Mouse (Mus musculus) gastrocnemius, postnatal 10 days (tissue): Measurements from ENCODE around the gene Nt5c3b. TPM values are rescaled to one million over a fixed set of nuclear protein-coding genes. Genes with fewer than 3 reads are reported as not detected.

Experiments
- DNase-seq: peaks from one replicate; pipeline ENCODE4 v3.0.0; 2021; ENCODE audit warnings: mixed read lengths
- total RNA-seq, 2 experiments: library from RNA; stranded (reverse); gene quantifications; 2 replicates each; pipeline ENCODE4 v1.2.3; 2021

The Nt5c3b gene
- total RNA-seq, 2 experiments from 2014 or later = 19.3 to 24.4 TPM

DNA sequence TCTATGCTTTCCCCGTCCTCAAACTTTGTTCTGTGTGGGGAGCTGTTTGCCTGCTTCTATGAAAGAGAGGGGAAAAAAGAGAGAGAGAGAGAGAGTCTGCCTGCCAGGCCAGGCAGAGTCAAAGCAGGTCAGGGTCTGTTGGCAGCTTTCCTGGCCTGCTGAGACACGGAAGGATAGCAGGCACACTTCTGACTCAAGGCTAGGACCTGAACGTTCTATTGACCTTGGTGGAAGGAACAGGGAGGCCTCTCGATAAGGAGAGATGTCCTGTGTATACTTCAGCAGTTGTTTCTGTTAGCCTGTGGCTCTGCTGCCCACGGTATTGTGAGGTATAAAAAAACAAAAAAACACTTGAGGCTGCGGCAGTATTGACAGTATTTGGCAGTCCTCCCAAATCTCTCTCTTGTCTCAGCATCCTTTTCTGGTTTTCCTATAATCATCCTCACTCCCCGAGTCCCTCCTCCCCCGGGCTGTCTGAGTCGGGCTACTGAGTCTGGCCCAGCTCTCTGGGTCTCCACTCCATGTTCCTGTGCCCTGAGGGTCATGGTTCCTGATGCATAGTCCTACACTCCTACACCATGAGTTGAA, 12.9 kb downstream of the Nt5c3b start:
- DNase-seq = no peak

DNA sequence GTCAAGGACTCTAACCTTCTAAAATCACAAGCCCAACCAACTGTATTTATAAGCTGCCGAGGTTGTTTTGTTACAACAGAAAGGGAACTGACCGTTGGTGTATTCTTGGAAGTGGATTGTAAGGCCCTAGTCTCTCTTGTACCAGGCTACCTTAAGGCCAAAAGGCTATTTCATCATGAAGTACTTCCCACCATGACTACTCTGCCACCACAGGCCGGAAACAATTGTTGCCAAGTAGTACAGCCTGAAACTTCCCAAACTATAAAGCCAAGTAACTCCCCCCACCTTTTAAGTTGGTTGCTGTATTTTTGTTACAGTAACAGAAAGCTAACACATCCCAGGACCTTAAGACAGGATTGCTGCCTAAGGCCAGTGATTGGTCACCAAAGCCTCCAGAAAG, 14.8 kb downstream of the Nt5c3b start:
- DNase-seq = no peak

DNA sequence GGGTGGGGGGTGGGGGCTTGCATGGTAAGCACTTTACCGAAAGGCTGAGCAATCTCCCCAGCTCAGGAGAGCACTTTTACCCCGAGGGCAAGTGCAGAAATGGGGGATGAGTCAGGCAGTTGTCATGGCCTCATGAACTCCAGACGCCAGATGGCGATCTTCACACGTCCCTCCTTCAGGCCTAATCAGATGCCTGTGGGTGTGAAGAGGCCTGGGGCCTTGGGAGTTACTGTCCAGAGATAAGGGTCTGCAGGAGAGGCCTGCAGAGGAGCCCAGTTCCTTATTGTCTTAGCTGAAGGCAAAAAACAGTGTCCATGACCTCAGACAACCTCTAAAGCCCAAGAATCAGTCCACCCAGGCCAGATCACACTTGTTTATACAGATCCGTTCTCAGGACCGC, 15.8 kb downstream of the Nt5c3b start:
- DNase-seq = peak; percentile 75

DNA sequence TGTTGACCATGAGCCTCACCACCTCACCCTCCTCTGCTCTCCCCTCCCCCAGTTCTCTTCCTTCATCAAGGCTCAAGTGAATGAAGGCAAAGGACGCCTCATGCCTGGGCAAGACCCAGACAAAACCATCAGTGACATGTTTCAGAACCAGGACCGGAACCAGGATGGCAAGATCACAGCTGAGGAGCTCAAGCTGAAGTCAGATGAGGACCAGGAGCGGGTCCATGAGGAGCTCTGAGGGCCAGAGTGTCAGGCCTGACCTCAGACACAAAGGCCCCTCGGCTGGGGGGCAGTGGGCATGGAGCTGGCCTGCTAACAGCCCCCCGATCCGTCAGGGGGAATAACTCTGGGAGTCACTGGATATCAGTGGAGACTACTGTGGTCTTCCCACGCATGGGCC, 17.8 kb downstream of the Nt5c3b start:
- DNase-seq = no peak

DNA sequence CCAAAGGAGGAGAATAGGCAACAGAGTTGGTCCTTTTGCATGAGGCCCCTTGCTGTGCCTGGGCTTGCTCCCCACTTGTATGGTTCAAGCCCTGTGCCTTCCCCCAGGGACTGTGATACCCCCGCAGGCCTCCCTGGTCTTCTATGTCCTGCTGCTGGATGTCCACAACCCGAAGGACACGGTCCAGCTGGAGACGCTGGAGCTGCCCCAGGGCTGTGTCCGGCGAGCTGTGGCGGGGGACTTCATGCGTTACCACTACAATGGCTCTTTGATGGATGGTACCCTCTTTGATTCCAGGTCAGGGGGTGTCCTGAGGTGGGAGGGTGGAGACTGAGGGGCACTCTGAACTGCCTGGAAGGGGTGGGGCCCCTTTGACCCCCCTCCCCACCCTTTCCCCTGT, 20.1 kb downstream of the Nt5c3b start:
- no peak for DNase-seq

DNA sequence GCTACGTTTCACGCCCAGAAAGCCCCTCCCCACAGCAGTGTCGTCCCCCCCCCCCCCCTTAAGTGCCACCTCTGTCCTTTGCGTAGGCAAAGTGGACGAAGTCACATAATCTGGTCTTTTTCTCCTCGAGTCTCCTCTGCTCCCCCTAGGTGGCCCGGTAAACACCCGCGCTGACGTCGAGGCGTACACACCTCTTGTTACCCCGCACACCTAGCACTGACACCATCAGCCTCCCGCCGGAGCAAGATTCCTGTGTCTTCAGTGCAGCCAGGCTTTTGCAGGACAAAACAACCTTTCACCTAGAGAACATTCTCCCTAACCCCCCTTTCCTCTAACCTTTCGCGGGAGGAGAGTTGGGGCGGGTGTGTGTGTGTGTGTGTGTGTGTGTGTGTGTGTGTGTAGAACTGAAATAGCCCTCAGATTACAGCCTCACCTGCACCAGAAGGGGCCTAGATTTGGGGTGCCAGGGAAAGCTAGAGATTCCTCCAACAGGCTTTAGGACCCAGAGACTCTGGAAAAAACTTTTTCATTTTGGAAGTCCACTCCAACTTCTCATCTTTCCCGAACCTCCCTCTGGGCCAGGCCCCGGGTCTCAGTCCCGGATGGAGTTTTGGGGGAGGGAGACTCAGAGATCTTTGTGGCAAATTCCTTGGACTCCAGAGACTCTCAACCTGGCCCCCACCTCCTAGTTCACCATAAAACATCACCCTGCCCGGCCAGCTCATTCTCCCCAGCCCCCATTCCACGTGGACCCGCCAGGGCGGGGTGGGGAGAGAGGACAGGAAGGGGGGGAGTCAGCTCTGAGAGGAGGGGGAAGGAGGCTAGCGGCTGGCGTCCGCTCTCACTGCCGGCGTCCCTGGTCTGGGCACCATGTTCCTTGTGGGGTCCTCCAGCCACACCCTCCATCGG, 26.4 kb downstream of the Nt5c3b start, which contains the start of gene Fkbp10:
TSS of gene Fkbp10 (plus strand) at position 784 of the 909 bp plus-strand sequence.
- peak; percentile 73 for DNase-seq

DNA sequence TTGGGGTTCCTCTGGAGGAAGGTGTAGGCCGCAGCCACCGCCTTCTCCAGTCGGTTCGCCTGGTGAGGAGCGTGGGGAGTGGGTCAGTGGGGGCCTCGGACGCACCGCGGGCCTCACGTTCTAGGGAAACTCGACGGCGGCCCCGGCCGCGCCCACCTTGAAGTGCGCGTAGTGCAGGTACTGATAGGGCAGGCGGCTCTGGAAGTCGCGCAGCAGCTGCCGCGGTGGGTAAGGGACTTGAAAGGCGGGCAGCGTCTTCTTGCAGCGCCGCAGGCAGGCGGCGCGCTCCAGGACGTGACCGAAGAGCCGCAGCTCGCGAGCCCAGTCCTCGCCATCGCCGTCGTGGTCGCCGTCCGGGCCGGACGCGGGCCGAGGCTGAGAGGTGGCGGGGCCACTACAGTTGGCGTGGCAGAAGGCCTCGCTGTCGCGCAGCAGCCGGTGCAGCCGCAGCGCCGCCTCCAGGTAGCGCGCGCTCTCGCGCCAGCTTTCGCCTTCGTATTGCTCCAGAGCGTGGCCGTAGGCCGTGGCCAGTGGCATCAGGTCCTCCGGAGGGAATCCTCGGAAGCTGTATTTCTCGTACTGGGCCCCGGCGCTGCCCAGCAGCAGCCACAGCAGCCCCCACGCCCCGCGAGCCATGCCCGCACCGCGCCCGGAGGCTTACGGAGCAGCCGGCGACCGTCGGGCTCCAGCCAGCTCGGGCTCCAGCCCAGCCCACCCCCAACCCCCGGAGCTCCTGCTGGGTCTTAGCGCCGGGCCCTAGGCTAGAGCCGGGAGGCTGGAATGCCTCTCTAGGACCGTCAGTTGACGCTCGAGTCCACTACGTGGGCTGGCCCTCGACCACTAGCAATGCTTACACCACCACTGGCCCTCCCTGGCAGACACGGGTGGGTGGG, 27.3 kb downstream of the Nt5c3b start, which contains the start of gene P3h4:
TSS of gene P3h4 (minus strand) at position 816 of the 893 bp plus-strand sequence.
- peak; percentile 83 for DNase-seq

DNA sequence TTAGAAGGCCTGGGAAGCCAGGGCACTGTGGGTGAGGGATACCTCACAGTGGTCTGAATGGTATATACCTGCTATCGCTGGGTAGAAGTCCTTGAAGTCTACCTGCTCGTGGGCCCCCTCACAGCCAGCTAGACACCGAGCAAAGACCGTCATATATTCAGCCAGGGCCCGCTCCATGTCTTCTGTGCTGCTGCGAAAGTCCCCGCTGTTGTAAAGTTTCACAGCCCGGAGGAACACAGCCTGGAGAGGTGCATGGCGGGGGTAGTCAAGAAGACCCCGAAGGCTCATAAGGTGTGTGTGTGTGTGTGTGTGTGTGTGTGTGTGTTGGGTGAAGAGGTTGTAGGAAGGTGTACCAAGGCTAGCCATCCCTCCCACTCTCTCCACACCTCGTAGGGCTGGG, 28.1 kb downstream of the Nt5c3b start:
- DNase-seq = no peak

DNA sequence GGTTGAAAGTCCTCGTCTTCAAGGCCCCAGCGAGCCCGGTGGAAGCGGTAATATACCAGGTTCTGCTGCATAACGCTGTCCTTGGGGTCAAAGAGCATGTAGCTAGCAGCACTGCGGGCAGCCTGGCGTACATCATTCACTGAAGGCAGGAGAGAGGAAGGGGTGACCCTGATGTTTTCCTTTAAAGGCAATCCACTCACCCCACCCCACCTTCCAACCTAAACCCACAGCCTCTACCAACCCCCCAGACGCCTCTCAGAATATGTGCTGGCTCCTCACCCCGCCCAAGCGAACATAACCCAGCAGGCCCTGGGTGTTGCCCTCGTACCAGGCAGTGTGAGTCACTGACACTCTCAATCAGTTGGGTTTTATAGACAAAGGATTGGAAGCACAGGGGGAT, 29.9 kb downstream of the Nt5c3b start:
- no peak for DNase-seq

DNA sequence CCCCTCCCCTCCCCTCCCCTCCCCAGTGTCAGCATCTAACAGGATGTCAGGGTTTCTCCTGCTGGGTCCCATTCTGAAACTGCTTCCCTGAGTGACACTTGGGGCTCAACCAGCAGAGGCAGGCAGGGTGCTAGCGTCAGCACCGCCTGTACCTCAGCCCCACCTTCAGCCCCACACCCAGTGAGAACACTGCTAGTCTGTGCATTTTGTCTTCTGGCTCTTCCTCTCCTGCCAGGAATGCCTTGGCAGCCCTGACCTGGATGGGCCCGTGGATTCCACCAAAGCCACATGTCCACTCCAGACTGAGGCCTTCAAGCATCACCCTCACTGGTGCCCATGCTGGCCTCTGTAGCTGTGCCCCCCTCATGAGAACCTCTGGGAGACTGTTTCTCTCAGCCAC, 31.9 kb downstream of the Nt5c3b start:
- no peak for DNase-seq

DNA sequence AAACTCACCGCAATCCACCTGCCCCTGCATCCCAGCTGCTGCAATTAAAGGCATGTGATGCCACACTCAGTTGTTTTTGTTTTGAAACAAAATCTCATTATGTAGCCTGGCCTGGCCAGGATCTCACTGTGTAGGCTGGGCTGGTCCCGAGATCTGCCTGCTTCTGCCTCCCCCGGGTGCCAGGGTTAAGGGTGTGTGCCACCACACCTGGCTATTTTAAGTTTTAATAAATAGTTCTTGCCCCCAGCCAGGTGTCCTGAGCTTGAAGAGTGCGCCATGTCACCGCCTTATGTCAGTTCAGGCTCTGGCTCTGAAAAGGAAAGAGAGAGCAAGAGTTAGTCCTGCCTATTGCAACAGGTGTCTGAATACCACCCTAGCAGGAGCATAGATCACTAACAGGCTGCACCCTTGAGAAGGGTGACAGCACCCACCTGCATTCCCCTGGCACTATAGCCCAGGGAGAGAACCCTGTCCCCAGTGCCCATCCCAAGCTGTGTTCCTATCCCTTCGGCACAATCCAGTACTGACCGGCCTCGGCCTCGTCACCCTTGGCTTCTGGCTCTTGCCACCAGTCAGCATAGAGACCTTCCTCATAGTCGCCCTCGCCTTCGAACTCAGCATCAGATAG, 32.7 kb downstream of the Nt5c3b start:
- DNase-seq = no peak

DNA sequence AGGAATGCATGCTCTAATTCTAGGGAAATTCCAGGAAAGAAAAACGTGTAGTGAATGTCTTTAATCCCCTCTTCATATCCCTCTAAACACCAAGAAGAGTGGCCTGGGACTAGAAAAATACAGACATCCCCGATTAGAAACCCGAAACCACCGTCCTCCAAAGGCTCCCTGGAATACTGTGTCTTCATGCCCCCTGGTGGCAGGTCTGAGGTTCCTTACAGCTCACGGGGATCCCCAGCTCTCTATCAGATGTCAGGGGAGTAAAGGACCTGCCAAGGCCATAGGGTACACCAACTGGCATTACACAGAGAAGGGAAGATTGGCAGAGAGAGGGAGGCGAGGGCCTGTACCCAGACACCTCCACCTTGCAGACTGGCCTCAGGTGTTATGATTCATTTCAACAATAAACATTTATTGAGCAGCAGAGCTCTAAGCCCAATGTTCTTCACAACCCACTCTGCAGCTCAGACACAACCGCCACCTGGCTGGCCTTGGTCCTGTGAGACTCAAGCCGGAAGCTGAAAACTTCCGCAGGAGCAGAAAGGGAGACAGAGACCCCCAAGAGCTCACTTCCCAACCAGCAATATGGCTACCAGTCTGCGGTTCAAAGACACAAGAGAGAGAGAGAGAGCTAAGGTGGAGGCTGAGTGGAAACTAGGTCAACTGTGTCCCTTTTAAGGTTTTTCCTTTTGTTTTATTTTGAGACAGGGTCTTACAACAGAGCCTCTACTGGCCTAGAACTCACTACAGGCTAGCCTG, 33.4 kb downstream of the Nt5c3b start:
- DNase-seq = peak; percentile 76

DNA sequence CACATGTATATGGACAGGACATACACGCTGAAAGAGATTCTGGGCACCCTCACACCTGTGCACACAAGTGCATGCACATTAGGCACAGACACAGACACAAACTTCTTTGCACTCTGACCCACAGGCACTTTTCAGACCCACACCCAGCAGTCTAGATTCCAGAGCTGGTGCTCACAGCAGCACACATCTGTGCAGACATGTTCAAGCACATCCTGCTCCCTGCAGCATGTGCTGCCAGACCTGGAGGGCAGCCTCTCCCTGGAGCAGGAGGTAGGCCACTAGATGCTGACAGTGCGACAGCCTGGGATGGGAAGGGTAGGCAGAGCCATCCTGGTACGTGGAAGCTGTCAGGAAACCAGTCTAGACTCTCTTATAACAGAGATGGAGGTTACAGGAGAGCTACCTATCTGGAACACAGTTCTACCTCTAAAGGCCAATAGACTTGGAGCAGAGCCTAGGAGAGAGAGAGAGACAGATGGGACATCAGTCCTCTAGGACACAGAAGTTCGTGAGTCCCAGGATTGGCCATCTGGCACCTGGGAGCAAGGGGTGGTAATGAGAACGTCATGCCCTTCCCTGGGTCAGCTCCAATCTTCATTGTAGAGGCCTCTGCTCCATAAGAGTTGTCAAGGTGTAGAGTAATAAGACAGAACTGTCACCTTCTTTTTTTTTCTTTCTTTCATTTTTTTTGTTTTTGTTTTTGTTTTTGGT, 34.5 kb downstream of the Nt5c3b start:
- DNase-seq = no peak

DNA sequence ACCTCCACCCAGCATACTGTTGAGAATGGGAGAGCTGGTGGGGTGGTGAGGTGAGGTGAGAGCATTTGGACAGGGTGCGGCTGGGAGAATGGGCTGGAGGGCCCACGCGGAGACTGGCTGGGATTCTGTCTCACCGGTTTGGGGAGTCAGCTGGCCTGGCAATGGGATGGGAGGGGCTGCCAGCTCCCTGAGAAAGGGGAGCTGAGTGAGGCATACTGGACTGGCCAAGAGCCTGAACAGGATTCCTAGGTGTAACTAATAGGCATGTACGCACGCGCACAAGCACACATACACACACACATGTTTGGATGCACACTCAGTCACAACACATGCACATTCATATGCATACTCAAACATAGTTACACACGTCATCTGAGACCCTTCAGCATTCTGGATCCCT, 35.3 kb downstream of the Nt5c3b start:
- no peak for DNase-seq

DNA sequence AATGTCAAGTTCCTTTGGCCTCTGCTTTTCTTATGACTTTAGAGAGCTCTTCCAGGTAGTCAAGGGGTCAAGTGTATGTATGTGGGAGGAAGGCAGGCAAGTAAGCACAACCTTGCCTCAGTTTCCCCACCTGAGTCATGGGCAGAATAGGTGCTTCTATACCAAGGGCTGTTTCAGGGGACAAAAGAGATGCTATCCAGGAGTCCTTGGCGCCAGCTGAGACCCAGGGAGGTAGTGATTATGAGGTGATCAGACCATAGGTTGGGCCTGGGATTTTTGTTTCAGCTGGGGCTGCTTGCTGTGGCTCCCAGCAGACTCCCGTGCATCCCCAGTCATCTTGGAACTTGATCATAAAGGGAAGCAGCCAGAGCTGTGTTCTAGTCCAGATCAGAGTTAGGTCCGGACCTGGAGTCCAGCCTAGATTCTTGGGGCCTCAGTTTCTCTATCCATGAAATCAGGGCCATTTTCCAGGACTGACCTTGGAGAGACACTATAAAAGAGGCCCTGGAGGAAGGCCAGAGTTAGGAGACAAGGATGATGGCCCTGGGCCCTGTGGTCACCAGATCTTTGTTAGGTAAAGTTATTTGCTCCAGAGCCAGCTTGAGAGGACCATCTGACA, 37.0 kb downstream of the Nt5c3b start:
- DNase-seq = no peak

DNA sequence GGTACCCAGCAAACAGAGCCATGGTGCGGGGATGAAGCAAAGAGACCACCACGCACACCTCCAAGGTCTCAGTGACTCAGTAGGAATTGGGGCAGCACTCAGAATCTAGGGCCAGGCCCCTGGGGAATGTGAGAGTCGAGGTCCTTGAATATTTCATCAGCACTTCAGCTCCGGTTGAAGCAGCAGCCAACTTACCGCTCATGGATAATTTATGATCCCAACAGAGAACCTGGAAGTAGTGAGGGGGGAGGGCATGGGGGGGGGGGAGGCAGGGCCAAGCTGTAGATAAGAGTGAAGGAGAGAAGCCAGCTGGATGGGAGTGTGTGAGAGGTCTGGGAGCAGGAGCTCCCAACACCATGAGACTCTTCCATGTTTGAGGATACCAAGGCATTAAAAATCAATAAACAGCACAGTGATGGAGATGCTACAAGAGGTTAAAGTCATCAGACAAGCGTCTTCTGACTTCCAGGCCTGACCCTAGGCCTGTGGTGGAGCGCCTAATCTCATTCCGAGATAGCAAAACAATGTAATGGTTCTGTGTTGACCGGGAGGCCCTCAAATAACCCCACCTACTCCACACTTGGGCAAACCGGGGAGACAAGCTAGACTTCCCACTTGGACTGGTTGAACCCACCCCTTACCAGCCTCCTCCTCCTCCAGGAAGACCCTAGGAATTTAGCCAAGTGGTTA, 38.0 kb downstream of the Nt5c3b start:
- DNase-seq = no peak

DNA sequence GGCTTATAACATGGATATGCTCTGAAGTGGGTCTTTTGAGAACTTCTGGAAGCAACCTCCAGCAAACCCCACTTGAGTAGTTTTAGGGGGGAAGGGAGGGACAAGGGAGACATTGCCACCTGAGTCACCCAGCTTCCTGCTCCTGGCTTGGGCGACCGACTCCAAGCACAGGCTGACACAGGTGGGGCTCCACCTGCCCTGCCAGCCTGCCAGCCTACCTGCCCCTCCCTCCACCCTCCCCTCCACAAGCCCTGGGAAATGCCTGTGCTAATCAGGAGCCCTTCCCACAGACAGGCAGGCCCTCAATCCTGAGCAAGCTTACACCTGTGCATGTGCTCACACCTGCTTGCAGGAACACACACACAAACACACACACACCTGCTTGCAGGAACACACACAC, 38.9 kb downstream of the Nt5c3b start:
- no peak for DNase-seq

DNA sequence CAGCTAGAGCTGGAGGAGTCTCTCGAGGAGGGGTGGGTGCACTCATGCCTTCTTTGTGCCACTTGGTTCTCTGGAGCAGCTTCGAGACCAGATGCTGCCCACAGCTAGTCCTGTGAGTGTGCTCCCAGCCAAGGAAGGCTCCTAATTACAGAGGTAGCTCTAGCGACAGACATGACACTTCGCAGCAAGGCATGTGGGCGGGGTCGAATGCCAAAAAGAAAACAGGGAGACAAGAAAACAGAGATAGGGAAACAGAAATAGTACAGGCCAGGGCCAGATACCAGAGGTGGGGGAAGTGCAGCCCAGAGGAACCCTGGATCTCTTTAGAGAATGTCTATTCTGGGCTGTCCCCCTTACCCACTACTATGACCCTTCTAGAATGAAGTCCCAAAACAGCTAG, 39.4 kb downstream of the Nt5c3b start:
- DNase-seq = no peak

DNA sequence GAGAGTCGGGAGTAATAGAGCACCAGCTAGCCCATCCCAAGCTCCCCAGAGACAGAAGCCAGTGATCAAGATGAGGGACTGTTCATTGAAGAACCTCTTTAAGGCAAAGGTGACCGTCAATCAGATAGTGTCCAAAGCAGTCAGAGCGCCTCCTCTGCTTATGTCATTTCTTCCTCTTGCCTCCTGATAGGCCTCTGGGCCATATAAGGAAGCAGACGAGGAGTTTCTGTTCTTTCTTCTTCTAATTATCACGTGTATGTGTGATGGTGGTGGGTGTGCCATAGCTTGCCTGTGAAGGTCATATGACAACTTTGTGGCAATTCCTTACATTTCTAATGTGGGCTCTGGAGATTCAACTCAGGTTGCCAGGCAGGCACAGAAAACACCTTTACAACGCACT, 40.8 kb downstream of the Nt5c3b start:
- DNase-seq = no peak
